Mouse (Mus musculus): ENCODE measurements at regions not wholly inside any gene's neighbourhood (a gene's known extent, or its start where the extent isn't known, plus 50 kb on each side); places are given as distances from the start of the nearest gene placed in this dataset.

DNA sequence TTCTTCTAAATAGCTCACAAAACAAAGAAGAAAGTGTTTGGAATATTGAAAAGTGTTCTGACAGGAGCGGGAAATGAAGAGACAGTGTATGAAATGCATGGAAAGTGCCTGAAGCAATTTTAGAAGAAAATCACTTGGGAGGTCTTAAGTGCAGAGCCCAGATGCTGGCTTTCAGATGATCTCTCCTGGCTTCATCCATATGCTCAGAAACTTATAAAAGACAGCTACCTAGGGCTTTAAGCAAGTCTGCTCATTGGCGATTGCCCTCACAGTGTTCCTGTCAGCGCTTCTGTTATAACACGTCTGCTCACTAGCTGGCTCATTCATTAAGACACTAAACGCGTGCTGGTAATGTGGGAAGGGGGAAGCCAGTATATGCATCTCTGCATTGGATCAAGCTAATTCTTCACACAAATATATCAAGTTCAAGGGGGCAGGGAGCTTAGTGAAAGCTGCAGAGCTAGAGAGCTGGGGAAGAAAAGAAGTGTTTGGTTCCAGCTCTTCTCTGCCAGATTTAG lies 80.6 kb downstream of the Bod1 start:
- no peak for DNase-seq
- 83% methylated on average over 6 of the region's 6 CpGs for WGBS
- TF ChIP-seq POLR2A (IDR thresholded peaks at IDR 0.05; ENCODE audit: low read depth, low read length) = no peak
- TF ChIP-seq CTCF (conservative IDR thresholded peaks at IDR 0.05; ENCODE audit: insufficient read depth, insufficient read length, low read depth, low read length) = no peak

DNA sequence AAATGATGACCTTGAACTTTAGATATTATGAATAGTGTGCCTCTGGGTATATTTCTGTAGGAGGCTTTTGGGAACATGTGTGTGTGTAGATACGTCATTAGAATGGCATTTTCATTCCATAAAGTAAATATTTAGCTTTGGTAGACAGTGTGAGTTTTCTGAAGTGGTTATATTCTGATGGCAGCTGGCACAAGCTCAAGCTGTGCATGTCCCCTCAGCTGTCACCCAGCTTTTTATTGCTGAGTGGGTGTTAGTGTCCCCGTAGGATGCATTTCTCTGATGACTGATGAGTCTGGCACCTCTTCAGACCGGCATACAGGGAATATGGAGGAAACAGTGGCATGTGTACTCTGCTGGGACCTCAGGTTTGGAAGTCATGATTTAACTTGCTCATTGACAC lies 96.7 kb downstream of the Bod1 start:
- TF ChIP-seq CTCF (conservative IDR thresholded peaks at IDR 0.05; ENCODE audit: insufficient read depth, insufficient read length, low read depth, low read length) (no peak), POLR2A (IDR thresholded peaks at IDR 0.05; ENCODE audit: low read depth, low read length) (no peak)
- WGBS = 64% methylated on average over 3 of the region's 3 CpGs

More for the DNA sequence above, 80.6 kb downstream of the Bod1 start:
- H3K36me3 ChIP-seq (ENCODE audit: control insufficient read depth, insufficient read depth, low read length) = no peaks in the 10 kb centered on the region
- H3K27me3 ChIP-seq (replicated peaks; ENCODE audit: control insufficient read depth, insufficient read depth, low read length) = no peaks in the 10 kb centered on the region
- no peak overlapping the region for H3K4me3 ChIP-seq (ENCODE audit: insufficient read depth, low read depth, low read length)
- no peak overlapping the region for H3K27ac ChIP-seq (ENCODE audit: insufficient read depth, low read depth, low read length)
- H3K4me1 ChIP-seq (ENCODE audit: control insufficient read depth, insufficient read depth, low read length) = no peaks in the 10 kb centered on the region

DNA sequence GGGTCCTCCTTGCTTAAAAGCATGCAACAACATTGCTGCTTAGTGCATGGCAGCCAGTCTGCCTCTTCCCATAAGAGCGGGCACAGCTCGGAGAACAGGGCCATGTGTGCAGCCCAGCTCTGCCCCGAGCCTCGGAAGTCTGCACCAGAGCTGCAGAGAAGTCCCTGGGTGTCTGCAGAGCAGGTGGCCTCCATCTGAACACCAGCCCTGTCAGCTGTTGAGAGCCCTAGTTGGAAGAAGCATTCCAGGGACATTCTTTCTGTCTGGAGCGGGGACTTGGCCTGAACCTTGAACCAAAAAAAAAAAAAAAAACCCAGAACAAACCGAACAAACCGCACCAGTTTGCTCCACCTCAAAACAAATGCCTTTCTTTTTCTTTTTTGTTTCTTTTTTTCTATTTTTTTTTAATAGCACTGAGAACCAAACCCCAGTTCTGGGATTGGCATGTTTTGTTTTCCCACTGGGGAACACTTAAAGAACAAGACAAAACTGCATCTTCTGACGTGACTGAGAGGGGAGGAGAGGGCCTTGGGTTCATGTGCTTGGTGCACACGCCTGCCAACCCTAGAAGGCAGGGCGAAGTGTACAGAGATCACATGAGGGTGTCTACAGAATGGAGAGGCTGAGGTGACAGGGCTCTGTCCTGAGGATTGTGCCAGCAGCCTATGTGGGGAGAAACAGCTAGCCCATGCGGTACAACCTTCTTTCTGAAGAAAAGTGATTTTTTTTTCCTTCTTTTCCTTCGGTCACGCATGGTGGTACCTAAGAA lies 106.8 kb downstream of the Bod1 start:
- Histone ChIP-seq H3K27ac (ENCODE audit: insufficient read depth, low read depth, low read length) (peak overlapping the region; percentile 7; the same call in 1 of the 2 replicates), H3K4me1 (ENCODE audit: control insufficient read depth, insufficient read depth, low read length) (peaks cover 9% of the 10 kb centered on the region), H3K4me3 (ENCODE audit: insufficient read depth, low read depth, low read length) (no peak overlapping the region), H3K27me3 (replicated peaks; ENCODE audit: control insufficient read depth, insufficient read depth, low read length) (no peaks in the 10 kb centered on the region), H3K36me3 (ENCODE audit: control insufficient read depth, insufficient read depth, low read length) (no peaks in the 10 kb centered on the region)
- TF ChIP-seq CTCF (conservative IDR thresholded peaks at IDR 0.05; ENCODE audit: insufficient read depth, insufficient read length, low read depth, low read length) = no peak
- no peak for TF ChIP-seq POLR2A (IDR thresholded peaks at IDR 0.05; ENCODE audit: low read depth, low read length)
- WGBS = 53% methylated on average over 13 of the region's 13 CpGs
- peak; percentile 74 for DNase-seq

More for the DNA sequence above, 96.7 kb downstream of the Bod1 start:
- no peaks in the 10 kb centered on the region for H3K27me3 ChIP-seq (replicated peaks; ENCODE audit: control insufficient read depth, insufficient read depth, low read length)
- H3K27ac ChIP-seq (ENCODE audit: insufficient read depth, low read depth, low read length) = no peak overlapping the region
- no peaks in the 10 kb centered on the region for H3K4me1 ChIP-seq (ENCODE audit: control insufficient read depth, insufficient read depth, low read length)
- no peaks in the 10 kb centered on the region for H3K36me3 ChIP-seq (ENCODE audit: control insufficient read depth, insufficient read depth, low read length)
- DNase-seq = no peak
- no peak overlapping the region for H3K4me3 ChIP-seq (ENCODE audit: insufficient read depth, low read depth, low read length)

DNA sequence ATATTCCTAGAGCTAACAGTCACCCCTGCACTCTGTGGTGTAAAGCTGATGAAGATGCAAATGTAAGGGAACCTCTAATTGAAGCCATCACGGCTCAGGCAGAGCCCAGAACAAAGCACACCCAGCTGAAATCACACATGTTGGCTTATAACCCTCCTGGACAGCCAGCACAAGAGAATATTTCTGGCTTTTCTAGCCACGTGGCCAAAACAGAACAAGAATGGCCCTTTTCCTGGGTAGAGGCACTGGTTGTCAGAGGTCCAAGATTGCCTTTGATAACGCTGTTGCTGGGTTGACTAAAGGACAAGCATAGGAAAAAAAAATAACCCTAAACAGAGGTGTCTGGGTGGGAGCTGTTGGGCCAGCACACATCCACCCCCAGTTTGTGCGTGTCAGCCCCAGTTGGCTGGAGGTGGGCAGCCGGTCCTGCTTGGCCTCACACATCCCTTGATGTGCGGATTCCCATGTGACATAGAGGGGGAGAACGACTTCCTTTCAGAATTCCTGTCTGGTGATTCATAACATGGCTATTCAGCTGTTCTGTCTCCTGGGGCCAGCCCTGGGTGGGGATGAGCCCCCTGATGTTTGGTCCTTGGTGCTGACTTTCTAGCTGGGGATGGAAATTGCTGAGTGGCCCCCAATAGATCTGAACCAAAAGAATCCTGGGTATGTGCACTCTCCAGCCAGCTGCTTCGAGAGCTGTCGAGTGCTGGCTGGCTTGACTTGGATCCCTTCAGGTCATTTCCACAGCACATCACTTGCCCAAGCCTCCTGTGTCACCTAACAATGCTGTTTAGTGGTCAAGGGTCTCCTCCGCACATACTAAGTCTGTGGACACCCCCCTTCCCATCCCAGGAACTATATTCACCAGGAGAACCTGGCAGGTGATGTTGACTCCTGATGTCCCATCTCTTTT lies 107.6 kb downstream of the Bod1 start:
- peaks cover 9% of the 10 kb centered on the region for H3K4me1 ChIP-seq (ENCODE audit: control insufficient read depth, insufficient read depth, low read length)
- no peaks in the 10 kb centered on the region for H3K36me3 ChIP-seq (ENCODE audit: control insufficient read depth, insufficient read depth, low read length)
- no peak overlapping the region for H3K4me3 ChIP-seq (ENCODE audit: insufficient read depth, low read depth, low read length)
- 46% methylated on average over 10 of the region's 10 CpGs for WGBS
- DNase-seq = peak; percentile 47
- H3K27me3 ChIP-seq (replicated peaks; ENCODE audit: control insufficient read depth, insufficient read depth, low read length) = no peaks in the 10 kb centered on the region
- peak overlapping the region; percentile 21; the same call in 1 of the 2 replicates for H3K27ac ChIP-seq (ENCODE audit: insufficient read depth, low read depth, low read length)
- TF ChIP-seq CTCF (conservative IDR thresholded peaks at IDR 0.05; ENCODE audit: insufficient read depth, insufficient read length, low read depth, low read length) (no peak), POLR2A (IDR thresholded peaks at IDR 0.05; ENCODE audit: low read depth, low read length) (no peak)

DNA sequence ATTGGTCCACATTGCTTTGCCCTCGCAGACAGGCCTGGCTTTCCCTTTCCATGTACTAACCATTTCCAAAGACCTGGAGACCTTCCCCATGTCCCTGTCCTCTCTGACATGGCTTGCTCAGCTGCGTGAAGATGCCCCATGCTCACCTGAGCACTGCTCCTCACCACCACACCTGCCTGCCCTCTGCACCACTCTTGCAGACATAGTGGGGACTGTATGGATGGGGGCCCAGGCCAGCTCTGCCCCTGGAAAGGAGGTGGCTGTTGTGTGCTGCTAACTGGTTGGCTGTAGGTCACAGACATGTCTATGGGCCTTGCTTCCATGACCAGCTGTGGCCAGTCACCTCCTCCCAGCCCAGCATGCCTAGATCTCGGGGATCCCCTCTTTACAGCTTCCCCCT lies 108.7 kb downstream of the Bod1 start:
- DNase-seq = no peak
- no peak overlapping the region for H3K4me3 ChIP-seq (ENCODE audit: insufficient read depth, low read depth, low read length)
- no peaks in the 10 kb centered on the region for H3K36me3 ChIP-seq (ENCODE audit: control insufficient read depth, insufficient read depth, low read length)
- WGBS = 89% methylated on average over 3 of the region's 3 CpGs
- no peaks in the 10 kb centered on the region for H3K27me3 ChIP-seq (replicated peaks; ENCODE audit: control insufficient read depth, insufficient read depth, low read length)
- no peak overlapping the region for H3K27ac ChIP-seq (ENCODE audit: insufficient read depth, low read depth, low read length)
- TF ChIP-seq CTCF (conservative IDR thresholded peaks at IDR 0.05; ENCODE audit: insufficient read depth, insufficient read length, low read depth, low read length) = no peak
- H3K4me1 ChIP-seq (ENCODE audit: control insufficient read depth, insufficient read depth, low read length) = peaks cover 9% of the 10 kb centered on the region

DNA sequence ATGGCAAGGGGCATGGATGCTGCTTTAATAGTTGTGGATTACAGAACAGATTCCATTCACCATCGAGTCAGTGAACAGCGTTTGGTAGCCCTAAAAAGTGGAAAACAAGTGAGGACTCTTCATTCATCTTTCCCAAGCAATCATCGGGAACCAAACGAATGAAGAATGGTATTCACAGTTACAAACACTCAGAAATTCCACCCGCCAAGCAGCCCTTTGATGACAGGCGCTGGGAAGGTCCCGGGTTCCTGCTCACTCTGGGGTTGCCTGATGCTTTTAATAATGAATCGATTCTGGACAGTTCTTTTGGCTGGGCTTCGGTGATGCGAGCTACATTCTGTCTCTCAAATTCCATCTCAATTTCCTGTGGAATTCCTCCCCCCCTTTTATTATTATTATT lies 110.9 kb downstream of the Bod1 start:
- DNase-seq = no peak
- WGBS = 79% methylated on average over 10 of the region's 10 CpGs
- H3K27me3 ChIP-seq (replicated peaks; ENCODE audit: control insufficient read depth, insufficient read depth, low read length) = no peaks in the 10 kb centered on the region
- TF ChIP-seq POLR2A (IDR thresholded peaks at IDR 0.05; ENCODE audit: low read depth, low read length) = no peak
- TF ChIP-seq CTCF (conservative IDR thresholded peaks at IDR 0.05; ENCODE audit: insufficient read depth, insufficient read length, low read depth, low read length) = no peak
- H3K27ac ChIP-seq (ENCODE audit: insufficient read depth, low read depth, low read length) = no peak overlapping the region
- peaks cover 9% of the 10 kb centered on the region for H3K4me1 ChIP-seq (ENCODE audit: control insufficient read depth, insufficient read depth, low read length)
- H3K36me3 ChIP-seq (ENCODE audit: control insufficient read depth, insufficient read depth, low read length) = no peaks in the 10 kb centered on the region
- no peak overlapping the region for H3K4me3 ChIP-seq (ENCODE audit: insufficient read depth, low read depth, low read length)

DNA sequence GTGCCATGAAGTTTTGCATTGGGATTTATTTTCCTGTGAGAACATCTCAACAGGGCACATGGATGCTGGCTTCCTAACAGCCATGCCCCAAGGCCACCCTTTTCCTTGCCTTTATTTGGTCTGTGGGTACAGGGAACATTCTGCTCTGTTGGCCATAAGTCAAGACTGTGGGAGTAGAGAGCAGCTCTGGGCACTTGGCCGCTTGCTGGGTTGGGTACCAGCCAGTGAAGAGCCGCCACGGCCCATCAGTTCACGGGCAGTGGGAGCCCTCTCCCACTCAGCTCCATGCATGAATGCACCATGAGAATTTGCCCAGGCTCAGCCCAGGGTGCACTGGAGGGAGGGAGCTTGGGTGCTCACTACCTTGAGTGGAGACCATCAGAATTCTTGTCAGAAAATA lies 116.6 kb downstream of the Bod1 start:
- DNase-seq = peak; percentile 92
- H3K27me3 ChIP-seq (replicated peaks; ENCODE audit: control insufficient read depth, insufficient read depth, low read length) = no peaks in the 10 kb centered on the region
- TF ChIP-seq CTCF (conservative IDR thresholded peaks at IDR 0.05; ENCODE audit: insufficient read depth, insufficient read length, low read depth, low read length) (no peak), POLR2A (IDR thresholded peaks at IDR 0.05; ENCODE audit: low read depth, low read length) (no peak)
- H3K4me1 ChIP-seq (ENCODE audit: control insufficient read depth, insufficient read depth, low read length) = peaks cover 4% of the 10 kb centered on the region
- H3K4me3 ChIP-seq (ENCODE audit: insufficient read depth, low read depth, low read length) = no peak overlapping the region
- H3K36me3 ChIP-seq (ENCODE audit: control insufficient read depth, insufficient read depth, low read length) = no peaks in the 10 kb centered on the region
- WGBS = 31% methylated on average over 4 of the region's 4 CpGs
- no peak overlapping the region; the same call in 1 of the 2 replicates for H3K27ac ChIP-seq (ENCODE audit: insufficient read depth, low read depth, low read length)

Data from kidney, adult 2 months (tissue).